Mouse (Mus musculus): Measurements from ENCODE around the gene Arhgap15. TPM values are rescaled to one million over a fixed set of nuclear protein-coding genes. Genes with fewer than 3 reads are reported as not detected.

The Arhgap15 gene
- total RNA-seq, 4 experiments from 2014 or later: 0.48 to 1.4 (median 1.0) TPM

DNA sequence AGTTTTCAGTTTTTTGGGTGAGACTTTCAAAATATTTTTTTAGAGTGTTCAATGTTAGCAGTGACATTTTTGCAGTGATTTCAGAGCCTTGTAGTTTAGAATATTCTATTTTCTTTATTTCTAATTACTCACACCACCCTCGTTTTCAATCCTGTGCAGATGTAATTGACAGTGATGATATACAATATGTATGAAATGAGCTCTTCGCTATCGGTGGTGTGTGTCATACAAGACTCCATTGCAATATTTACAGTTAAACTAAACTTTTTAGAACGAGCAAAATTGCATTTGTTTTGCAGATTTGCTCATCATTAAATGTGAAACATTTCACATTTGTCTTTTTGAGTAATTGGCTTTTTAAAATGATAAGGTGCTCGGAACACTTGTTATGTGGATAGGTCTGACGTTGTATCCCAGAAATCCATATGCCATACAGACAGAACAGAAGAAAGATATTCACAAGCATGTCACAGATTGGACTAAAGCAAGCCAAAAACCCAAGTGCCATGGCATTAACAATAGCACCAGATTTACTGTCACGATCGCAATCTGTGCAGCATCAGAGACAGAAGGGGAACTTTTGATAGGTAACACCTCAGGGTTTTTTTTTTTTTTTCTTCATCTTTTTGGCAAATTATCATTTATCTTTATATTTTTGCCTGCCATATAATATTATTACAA is 280.6 kb downstream of the Arhgap15 start:
- DNase-seq (ENCODE audit: low spot score in 2 of 2): no peak

DNA sequence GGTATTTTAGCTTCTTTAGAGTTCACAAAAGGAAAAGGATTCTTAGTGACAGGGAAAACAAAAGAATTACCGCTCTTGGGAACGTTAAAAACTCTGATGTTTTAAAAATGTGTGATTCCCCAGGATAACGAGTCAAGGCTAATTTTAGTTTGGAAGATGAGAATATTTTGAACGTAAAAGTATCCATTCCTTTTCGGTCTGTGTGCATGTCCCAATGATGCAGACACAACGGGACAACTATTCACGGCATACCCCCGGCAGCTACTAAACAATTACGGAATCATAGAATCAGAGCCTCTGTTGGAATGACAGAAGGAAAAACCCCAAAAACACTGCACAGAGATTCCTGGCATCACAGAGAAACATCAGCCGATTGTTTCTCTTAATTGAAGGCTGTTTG is 281.2 kb downstream of the Arhgap15 start:
- no peak for DNase-seq (ENCODE audit: low spot score in 2 of 2)

DNA sequence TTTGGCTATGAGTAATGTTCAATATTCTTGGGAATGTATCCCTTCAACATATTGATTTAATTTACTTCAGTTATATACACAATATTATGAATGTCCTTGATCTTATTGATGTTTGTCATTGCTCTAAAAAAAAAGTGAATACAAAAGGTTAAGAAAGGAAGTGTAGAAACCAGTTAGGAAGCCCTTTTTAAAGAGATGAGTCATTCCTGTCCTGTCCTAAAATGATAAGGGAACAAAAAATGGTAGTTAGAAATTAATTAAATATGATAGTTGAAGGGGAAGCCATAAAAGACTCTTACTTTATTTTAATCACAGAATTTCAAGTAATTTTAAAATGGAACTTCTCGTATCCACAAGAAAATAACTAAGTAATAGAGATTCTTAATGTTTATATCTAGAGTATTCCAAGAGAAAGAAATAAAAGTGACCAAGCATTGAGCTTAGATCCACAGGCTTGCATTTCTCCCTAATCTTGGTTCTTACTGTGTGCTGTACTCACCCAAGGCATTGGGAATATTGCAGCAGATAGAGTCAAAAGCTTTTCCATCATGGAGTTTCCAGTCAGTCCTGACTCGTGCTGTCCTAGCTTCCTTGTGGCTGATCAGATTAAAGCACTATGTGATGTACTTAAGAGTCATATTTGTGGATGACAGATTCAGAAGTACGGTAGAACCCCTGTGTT is 291.0 kb downstream of the Arhgap15 start:
- no peak for DNase-seq (ENCODE audit: low spot score in 2 of 2)

DNA sequence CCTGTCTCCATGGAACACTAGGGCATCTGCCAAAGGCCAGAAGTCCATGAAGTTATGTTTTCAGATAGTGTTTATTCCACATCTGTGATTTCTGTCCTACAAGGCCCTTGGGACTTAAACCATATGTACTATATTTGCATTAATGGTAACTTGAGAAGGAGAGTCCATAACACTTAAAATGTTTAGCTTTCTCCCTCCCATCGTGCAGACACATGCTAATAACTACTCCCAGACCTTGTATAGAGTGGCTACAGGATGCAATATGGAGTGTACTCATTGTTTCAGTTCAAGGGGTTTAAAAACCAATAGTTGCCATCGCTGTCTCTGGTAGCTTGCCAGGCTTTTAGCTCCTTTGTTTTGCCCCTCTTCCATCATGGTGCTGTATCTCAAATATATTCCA is 295.5 kb downstream of the Arhgap15 start:
- no peak for DNase-seq (ENCODE audit: low spot score in 2 of 2)

DNA sequence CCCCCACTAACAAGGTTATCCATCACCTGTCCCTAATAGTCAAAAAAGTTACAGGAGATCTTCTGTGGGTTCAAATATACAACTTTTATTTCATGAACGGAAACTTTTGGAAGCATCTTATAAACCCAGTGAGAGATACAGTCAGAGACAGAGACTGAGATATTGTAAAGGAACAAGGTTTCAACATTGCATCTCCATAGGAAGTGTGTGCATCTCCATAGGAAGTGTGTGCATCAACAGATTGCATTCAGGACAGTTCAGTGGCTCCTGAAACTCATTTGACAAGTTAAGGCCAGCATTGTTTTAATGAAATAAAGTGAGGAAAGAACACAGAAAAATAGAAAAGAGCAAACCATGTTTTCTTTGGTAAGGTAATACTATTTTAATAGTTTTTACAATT is 296.0 kb downstream of the Arhgap15 start:
- DNase-seq (ENCODE audit: low spot score in 2 of 2): no peak

DNA sequence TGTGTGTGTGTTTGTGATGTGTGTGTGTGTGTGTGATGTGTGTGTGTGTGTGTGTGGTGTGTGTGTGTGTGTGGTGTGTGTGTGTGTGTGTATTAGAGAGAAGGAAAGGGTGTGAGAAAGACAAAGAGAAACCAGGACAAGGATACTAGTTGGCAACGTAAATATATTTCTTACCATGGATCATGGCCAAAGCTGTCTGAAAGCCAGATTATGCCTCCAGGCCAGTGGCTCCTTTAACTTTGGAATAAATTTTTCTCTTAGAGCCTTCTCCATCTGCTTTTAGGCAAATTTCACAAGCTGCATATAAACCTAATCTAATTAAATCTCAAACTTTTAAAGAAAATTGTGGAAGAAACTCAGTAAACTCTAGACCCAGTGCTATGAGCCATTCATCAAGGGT is 296.6 kb downstream of the Arhgap15 start:
- DNase-seq (ENCODE audit: low spot score in 2 of 2): no peak

- DNase-seq (ENCODE audit: low spot score in 2 of 2): no peak
Measured at GRCm38 (mm10) chr2:44060306-44060705, 311.7 kb downstream of the Arhgap15 start.

DNA sequence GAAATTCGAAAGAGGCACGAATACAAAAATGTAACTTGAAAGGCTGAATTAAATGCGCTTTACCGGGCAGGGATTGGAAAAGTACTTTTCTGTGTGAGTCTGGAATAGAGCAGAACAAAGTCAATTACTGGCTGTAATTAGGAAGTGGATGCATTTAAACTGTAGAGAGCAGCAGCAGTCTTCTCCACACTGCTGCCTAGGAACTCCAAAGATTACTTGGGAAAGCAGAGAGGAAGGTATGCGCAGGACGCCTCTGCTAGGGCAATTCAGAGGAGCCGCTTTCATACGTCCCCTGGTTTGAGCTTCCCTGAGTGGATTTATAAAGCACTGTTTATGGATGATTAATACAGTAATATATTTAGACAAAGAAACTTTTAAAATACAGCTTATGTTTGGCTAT is 312.1 kb downstream of the Arhgap15 start:
- DNase-seq (ENCODE audit: low spot score in 2 of 2): no peak

GRCm38 (mm10) chr2:44065067-44065466 is 316.4 kb downstream of the Arhgap15 start:
- DNase-seq (ENCODE audit: low spot score in 2 of 2): no peak

- DNase-seq (ENCODE audit: low spot score in 2 of 2): peak; percentile 14 to 42
Measured at GRCm38 (mm10) chr2:44068151-44068840, 319.7 kb downstream of the Arhgap15 start.

GRCm38 (mm10) chr2:44068906-44069305 is 320.3 kb downstream of the Arhgap15 start:
- DNase-seq (ENCODE audit: low spot score in 2 of 2): peak in 1 of 2 experiments; percentile 10

- no peak for DNase-seq (ENCODE audit: low spot score in 2 of 2)
Measured at GRCm38 (mm10) chr2:44076570-44076969, 327.9 kb downstream of the Arhgap15 start.

DNA sequence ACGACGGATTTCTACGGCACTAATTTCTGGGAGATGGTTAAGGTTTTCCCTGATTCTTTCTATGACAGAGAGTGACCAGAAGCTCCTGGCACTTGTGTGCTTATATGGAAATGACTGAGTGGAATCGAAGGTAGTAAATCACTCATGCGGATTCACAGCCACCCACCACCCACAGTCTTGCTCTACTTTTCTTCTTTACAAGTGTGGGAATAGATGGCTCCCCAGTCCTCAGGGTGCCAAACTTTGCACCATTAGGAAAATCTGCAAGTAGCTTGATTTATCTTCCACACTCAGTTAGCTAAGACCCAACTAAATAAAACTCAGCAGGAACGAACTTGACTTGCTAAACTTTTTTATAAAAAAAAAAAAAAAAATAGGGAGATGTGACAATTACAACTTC is 331.9 kb downstream of the Arhgap15 start:
- no peak for DNase-seq (ENCODE audit: low spot score in 2 of 2)

GRCm38 (mm10) chr2:44081241-44081640 is 332.6 kb downstream of the Arhgap15 start:
- DNase-seq (ENCODE audit: low spot score in 2 of 2): no peak

GRCm38 (mm10) chr2:44084471-44084870 is 335.8 kb downstream of the Arhgap15 start:
- no peak for DNase-seq (ENCODE audit: low spot score in 2 of 2)

GRCm38 (mm10) chr2:44086403-44087056 is 337.9 kb downstream of the Arhgap15 start:
- no peak for DNase-seq (ENCODE audit: low spot score in 2 of 2)

DNA sequence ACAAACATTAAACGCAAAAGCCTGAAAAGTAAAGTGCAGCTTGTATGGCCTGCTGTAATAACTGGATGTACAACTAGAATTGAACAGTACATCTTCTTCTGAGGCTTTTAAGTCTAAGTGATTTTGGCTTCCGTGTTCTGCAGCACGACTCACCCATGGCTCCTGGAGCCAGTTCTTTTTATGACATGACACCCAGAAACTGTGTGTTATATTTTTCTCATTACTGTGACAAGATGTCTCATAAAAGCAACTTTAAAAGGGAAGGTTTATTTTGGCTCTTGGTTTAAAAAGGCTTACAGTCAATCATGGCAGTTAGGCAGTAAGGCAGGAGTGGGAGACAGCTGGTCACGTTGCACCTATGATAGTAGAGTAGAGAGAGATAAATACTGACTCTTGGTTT is 349.9 kb downstream of the Arhgap15 start:
- no peak for DNase-seq (ENCODE audit: low spot score in 2 of 2)

DNA sequence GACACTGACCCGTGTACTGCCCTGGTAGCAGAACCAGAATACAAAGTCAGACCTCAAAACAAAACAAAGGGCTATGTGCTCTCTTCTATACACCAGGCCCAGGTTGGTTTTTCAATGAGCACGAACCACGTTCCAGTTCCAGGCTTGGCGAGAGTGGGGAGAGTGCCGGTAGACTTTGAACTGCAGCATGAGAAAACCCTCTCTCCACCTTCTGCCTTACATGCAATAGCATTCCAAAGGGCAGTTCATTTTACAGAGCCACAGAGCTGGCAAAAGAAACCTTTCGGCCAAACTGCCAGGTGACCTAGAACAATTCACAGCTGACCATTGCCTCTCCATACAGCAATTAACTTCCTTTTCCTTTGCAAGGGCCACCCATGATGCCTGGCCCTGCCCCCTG is 353.7 kb downstream of the Arhgap15 start:
- DNase-seq (ENCODE audit: low spot score in 2 of 2): no peak

DNA sequence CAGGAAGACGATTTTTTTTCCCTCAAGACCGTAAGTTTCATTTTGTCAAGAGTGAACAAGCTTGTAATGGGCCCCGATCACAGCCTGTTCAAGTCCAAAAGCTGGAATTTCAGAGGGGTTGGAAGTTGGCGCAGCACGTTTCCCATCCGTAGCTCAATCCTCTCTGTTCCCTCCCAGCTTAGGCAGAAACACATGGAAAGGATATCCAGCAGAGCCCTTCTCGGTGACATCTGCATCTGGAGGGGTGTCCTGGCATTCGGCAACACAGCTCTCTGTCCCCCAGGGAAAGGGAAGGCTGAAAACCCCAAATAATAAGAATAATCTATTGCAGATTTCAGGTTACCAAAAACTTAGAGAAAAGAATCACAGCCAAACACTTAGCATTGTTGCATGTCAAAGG is 354.7 kb downstream of the Arhgap15 start:
- DNase-seq (ENCODE audit: low spot score in 2 of 2): peak in 1 of 2 experiments; percentile 15

- peak in 1 of 2 experiments; percentile 18 for DNase-seq (ENCODE audit: low spot score in 2 of 2)
Measured at GRCm38 (mm10) chr2:44103742-44104141, 355.1 kb downstream of the Arhgap15 start.

DNA sequence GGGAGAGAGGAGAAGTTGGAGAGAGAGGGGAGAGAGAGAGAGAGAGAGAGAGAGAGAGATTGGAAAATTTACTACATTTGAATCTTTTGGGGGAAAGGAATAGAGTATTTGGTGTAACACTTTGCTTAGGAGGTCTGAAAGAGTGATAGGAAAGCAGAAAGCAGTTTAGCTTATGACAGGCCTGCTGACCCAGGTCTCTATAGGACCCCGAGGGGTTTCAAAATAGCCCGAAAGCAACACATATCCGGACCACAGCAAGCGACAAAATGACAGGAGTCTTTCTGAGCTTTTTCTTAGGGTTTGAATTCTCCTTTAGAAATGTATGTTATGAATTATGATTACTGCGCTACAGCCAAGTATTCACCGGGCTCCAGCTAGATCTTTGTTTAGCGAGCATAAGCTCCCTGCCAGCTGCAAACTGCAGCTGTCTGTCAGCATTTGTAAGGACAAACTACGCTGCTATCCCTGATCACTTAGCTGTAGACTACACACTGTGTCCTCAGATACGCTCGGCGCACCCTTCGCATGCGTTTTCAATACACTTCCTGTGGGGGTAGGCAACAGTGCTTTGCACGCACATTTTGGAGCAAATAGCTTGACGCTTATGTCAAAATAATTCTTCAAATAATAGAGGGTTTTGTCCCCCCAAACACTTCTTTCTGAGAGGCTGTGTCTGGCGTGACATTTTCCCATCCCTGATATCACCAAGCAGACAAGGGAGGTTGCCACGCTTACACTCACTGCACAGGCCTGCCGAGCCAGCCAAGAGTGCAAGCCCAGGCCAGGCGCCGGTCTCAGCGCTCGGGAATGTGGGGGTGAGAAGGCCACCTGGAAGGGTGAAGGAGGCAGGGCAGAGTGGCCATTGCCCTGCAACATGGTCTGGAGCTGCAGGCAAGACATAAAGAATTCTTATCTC is 355.9 kb downstream of the Arhgap15 start:
- DNase-seq (ENCODE audit: low spot score in 2 of 2): peak in 1 of 2 experiments; percentile 22
